ENCODE assay signal across 29 mouse cellular contexts in genomic region chr1:119794342-119794741, GRCm38 (mm10). TPM values are rescaled to one million over a fixed set of nuclear protein-coding genes. Genes with fewer than 3 reads are reported as not detected.
DNase-seq lines count a peak whose midpoint lies in the region; ATAC-seq lines count a peak whose summit lies in the region.
"Had no signal": no experiment of that assay in that cellular context is flagged by ENCODE, and none has a peak within 500 bp of the region (broad histone marks: within the 10 kb centered on the region; RNA-seq: fewer than 3 reads in every experiment).

No protein-coding gene starts in this region.

- no peak overlapping the region for H3K4me2 ChIP-seq in hindbrain, embryonic 16.5 days (ENCODE audit: low read length)
- H3K4me2 ChIP-seq in hindbrain, embryonic 13.5 days = no peak overlapping the region
- H3K4me2 ChIP-seq: embryonic facial prominence, embryonic 13.5 days; forebrain, embryonic 13.5 days; heart, embryonic 12.5 days; hindbrain, embryonic 14.5 days; kidney, embryonic 15.5 days; liver, embryonic 12.5 days; midbrain, embryonic 12.5 days; neural tube, embryonic 13.5 days had no signal

- 89% methylated on average over 1 of the region's 1 CpGs for WGBS in hindbrain, embryonic 16.5 days
- 93% methylated on average over 1 of the region's 1 CpGs for WGBS in hindbrain, embryonic 13.5 days

- ATAC-seq in hindbrain, embryonic 16.5 days = peak; percentile 50; the same call in 1 of the 2 replicates
- no peak for ATAC-seq in hindbrain, embryonic 13.5 days (ENCODE audit: low FRiP score)
- ATAC-seq in erythroid progenitor cell, adult 5-6 weeks (replicated peaks; ENCODE audit: low FRiP score, poor library complexity, severe bottlenecking) = no peak
- ATAC-seq: forebrain, embryonic 13.5 days; liver, embryonic 12.5 days; lung, postnatal 0 days had no signal

- no peaks in the 10 kb centered on the region for H3K27me3 ChIP-seq in hindbrain, embryonic 16.5 days (replicated peaks; ENCODE audit: control insufficient read depth, insufficient read depth, low read length)
- no peaks in the 10 kb centered on the region for H3K27me3 ChIP-seq in hindbrain, embryonic 13.5 days
- H3K27me3 ChIP-seq: embryonic facial prominence, embryonic 13.5 days; forebrain, embryonic 13.5 days; heart, embryonic 12.5 days; kidney, embryonic 15.5 days; liver, embryonic 12.5 days; megakaryocyte, embryonic 14.5 days; midbrain, embryonic 12.5 days; neural tube, embryonic 13.5 days had no signal

- H3K9ac ChIP-seq in hindbrain, embryonic 16.5 days (ENCODE audit: low read depth, low read length) = no peak overlapping the region
- no peak overlapping the region for H3K9ac ChIP-seq in hindbrain, embryonic 13.5 days
- H3K9ac ChIP-seq: embryonic facial prominence, embryonic 13.5 days; forebrain, embryonic 13.5 days; heart, embryonic 12.5 days; hindbrain, embryonic 14.5 days; kidney, embryonic 15.5 days; liver, embryonic 12.5 days; midbrain, embryonic 12.5 days; neural tube, embryonic 13.5 days had no signal

- DNase-seq in cerebellum, adult 18-20 months = peak; percentile 39 to 50
- DNase-seq in cerebellum, postnatal 10 days = peak; percentile 45 to 52
- no peak for DNase-seq in gastrocnemius, adult 8-10 months (ENCODE audit: low spot score in 2 of 2)
- DNase-seq in urinary bladder, adult 18-20 months (ENCODE audit: low spot score in 2 of 2) = no peak
- DNase-seq: adrenal gland, postnatal 36 days; embryo, embryonic 11 days; gastrocnemius, postnatal 25 days; heart, adult 18-20 months; heart, postnatal 4 days; kidney, adult 11 months; kidney, postnatal 25 days; lung, adult 18-20 months; lung, postnatal 4 days; right cerebral cortex, postnatal 14 days had no signal

- no peaks in the 10 kb centered on the region for H3K9me3 ChIP-seq in hindbrain, embryonic 16.5 days (ENCODE audit: control insufficient read depth, low read length)
- no peaks in the 10 kb centered on the region for H3K9me3 ChIP-seq in hindbrain, embryonic 13.5 days
- H3K9me3 ChIP-seq: embryonic facial prominence, embryonic 13.5 days; forebrain, embryonic 13.5 days; heart, embryonic 12.5 days; kidney, embryonic 15.5 days; liver, embryonic 12.5 days; megakaryocyte, embryonic 14.5 days; midbrain, embryonic 12.5 days; neural tube, embryonic 13.5 days had no signal

- no peak overlapping the region for H3K27ac ChIP-seq in hindbrain, embryonic 16.5 days (ENCODE audit: low read depth, low read length)
- H3K27ac ChIP-seq in hindbrain, embryonic 13.5 days = no peak overlapping the region
- H3K27ac ChIP-seq: embryonic facial prominence, embryonic 13.5 days; forebrain, embryonic 13.5 days; hindbrain, embryonic 14.5 days; kidney, embryonic 15.5 days; layer of hippocampus, adult 2 months; left cerebral cortex, adult 2 months; liver, embryonic 12.5 days; midbrain, embryonic 12.5 days; neural tube, embryonic 13.5 days had no signal

- no peaks in the 10 kb centered on the region for H3K4me1 ChIP-seq in hindbrain, embryonic 16.5 days (ENCODE audit: control insufficient read depth, insufficient read depth, low read depth, low read length)
- no peaks in the 10 kb centered on the region for H3K4me1 ChIP-seq in hindbrain, embryonic 13.5 days (replicated peaks)
- H3K4me1 ChIP-seq: embryonic facial prominence, embryonic 13.5 days; forebrain, embryonic 13.5 days; kidney, embryonic 15.5 days; liver, embryonic 12.5 days; midbrain, embryonic 12.5 days had no signal

- H3K4me3 ChIP-seq in hindbrain, embryonic 16.5 days (ENCODE audit: low read length) = no peak overlapping the region
- no peak overlapping the region for H3K4me3 ChIP-seq in hindbrain, embryonic 13.5 days
- H3K4me3 ChIP-seq: embryonic facial prominence, embryonic 13.5 days; forebrain, embryonic 13.5 days; heart, embryonic 12.5 days; kidney, embryonic 15.5 days; layer of hippocampus, adult 2 months; left cerebral cortex, adult 2 months; liver, embryonic 12.5 days; megakaryocyte, embryonic 14.5 days; midbrain, embryonic 12.5 days; neural tube, embryonic 13.5 days had no signal

- H3K36me3 ChIP-seq in hindbrain, embryonic 16.5 days (ENCODE audit: control insufficient read depth, insufficient read depth, low read length) = no peaks in the 10 kb centered on the region
- H3K36me3 ChIP-seq in hindbrain, embryonic 13.5 days = peaks cover 7% of the 10 kb centered on the region
- H3K36me3 ChIP-seq: embryonic facial prominence, embryonic 13.5 days; heart, embryonic 12.5 days; kidney, embryonic 15.5 days; liver, embryonic 12.5 days; midbrain, embryonic 12.5 days; neural tube, embryonic 13.5 days had no signal

RNA-seq across cellular contexts. Expression of gene Ptpn4, which starts 43.1 kb away (rescaled TPM):
- polyA plus RNA-seq in hindbrain, embryonic 16.5 days (2015; fragmentation: Nextera tagmentation; extraction: Ambion mirVana) = 10.1 and 10.7 TPM in 2 replicates
- 11.4 and 12.1 TPM in 2 replicates for polyA plus RNA-seq in hindbrain, embryonic 13.5 days (2015; fragmentation: Nextera tagmentation; extraction: Ambion mirVana)
- 10 to 100 TPM; 21.6 to 36.6 (median 28.2) TPM for total RNA-seq in gastrocnemius, adult 8-10 months (2022)
- total RNA-seq in erythroid progenitor cell, adult 5-6 weeks (2015; ENCODE audit: low replicate concordance) = 2.1 and 14.1 TPM in 2 replicates
- 8.1 and 21.0 TPM in 2 replicates for total RNA-seq in erythroid progenitor cell, adult 5-6 weeks (2017; ENCODE audit: low replicate concordance)

Comparison
In these comparisons a context has a peak if more than half of its experiments do, and no peak if none do; other contexts are left out.
1. DNase-seq: peak in cerebellum, adult 18-20 months (2 of 2) and cerebellum, postnatal 10 days (2 of 2); none in gastrocnemius, adult 8-10 months (0 of 2) and urinary bladder, adult 18-20 months (0 of 2).